Mouse (Mus musculus) olfactory bulb, adult 2 months (tissue): ENCODE results near the gene Adamts7.

Source experiments
- CTCF ChIP-seq: fragments of 200-500 bp; IDR thresholded peaks from 2 replicates; pipeline ENCODE4 v1.5.1; 2012; ENCODE audit warnings: low read depth, mild to moderate bottlenecking, low read length, moderate library complexity; ENCODE audit not compliant: insufficient read depth
- POLR2A ChIP-seq: fragments of 200-500 bp; IDR thresholded peaks from 2 replicates; pipeline ENCODE4 v1.6.1; 2012; ENCODE audit warnings: mild to moderate bottlenecking, low read depth, low read length, moderate library complexity; ENCODE audit not compliant: insufficient read depth

GRCm38 (mm10) chr9:90245781-90246180, 82.9 kb downstream of the Adamts7 start:
- no peak for TF ChIP-seq CTCF
- TF ChIP-seq POLR2A = no peak
